Mouse (Mus musculus): ENCODE measurements around the gene Siglece. TPM values are rescaled to one million over a fixed set of nuclear protein-coding genes. Genes with fewer than 3 reads are reported as not detected.

Gene Siglece
- polyA plus RNA-seq, 1 experiment from 2014 or later, result 0.95 TPM

DNA sequence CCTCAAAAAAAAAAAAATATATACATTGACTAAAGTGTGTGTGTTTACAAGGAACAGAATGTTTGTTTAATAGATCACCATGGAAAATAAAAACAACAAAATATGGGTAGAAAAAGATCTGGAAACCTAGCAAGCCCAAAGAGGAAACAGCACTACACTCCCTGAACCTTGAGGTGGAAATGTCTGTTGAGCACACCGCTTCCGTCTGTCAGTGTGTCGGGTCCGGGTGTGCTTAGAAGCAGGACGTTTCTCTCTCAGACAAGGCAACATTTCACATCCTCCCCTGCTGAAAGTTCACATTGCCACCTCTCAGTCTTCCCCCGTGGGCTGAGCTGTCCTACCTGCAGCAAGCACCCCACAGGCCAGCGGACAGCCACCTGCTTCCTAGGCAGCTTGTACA, 37.0 kb downstream of the Siglece start:
- Histone ChIP-seq H3K4me3 (ENCODE audit: low read length) (no peak overlapping the region), H3K4me2 (replicated peaks; ENCODE audit: low read depth, low read length) (no peak overlapping the region), H3K9ac (ENCODE audit: low read depth, low read length) (no peak overlapping the region), H3K36me3 (ENCODE audit: control insufficient read depth, insufficient read depth, low read length) (no peaks in the 10 kb centered on the region), H3K27me3 (ENCODE audit: control insufficient read depth, insufficient read depth, low read length) (no peaks in the 10 kb centered on the region; the same call in 1 of the 2 replicates), H3K27ac (ENCODE audit: low read depth, low read length) (no peak overlapping the region), H3K4me1 (ENCODE audit: control insufficient read depth, insufficient read depth, low read length) (no peaks in the 10 kb centered on the region), H3K9me3 (ENCODE audit: control insufficient read depth, low read length) (no peaks in the 10 kb centered on the region)
- WGBS, result 72% methylated on average over 7 of the region's 7 CpGs
- ATAC-seq (ENCODE audit: low FRiP score, low TSS enrichment), result no peak

DNA sequence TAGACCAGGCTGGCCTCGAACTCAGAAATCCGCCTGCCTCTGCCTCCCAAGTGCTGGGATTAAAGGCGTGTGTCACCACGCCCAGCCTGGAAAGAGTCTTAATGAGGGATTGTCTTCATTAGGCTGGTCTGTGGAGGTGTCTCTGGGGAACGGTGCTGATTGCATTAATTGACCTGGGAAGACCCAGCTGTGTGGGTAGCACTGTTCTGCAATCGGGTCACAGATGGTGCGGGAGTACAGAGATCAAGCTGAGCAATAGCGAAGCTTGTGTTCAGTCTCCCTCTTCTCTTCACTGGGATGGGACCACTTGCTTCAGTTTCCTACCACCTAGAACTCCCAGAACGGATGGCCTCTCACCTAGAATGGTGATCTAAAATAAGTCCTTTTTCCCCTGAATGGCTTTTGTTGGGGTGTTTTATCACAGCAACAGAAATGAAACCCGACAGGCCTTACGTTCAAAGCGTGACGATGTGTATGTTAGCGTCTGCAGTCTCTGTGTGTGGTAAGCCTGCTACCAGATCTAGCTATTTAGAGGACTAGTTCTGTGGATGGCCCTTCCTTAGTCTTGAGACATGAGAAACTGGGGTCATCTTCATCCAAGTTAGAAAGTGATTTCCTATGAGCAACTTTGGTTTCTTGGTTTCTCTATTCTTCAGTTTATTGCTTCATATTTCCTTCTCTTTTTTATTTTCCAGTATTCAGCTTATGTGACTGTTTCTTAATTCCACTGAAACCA, 46.0 kb downstream of the Siglece start:
- Histone ChIP-seq H3K4me2 (replicated peaks; ENCODE audit: low read depth, low read length) (no peak overlapping the region), H3K4me3 (ENCODE audit: low read length) (no peak overlapping the region), H3K27ac (ENCODE audit: low read depth, low read length) (no peak overlapping the region), H3K4me1 (ENCODE audit: control insufficient read depth, insufficient read depth, low read length) (no peaks in the 10 kb centered on the region), H3K27me3 (ENCODE audit: control insufficient read depth, insufficient read depth, low read length) (no peaks in the 10 kb centered on the region), H3K9me3 (ENCODE audit: control insufficient read depth, low read length) (no peaks in the 10 kb centered on the region), H3K9ac (ENCODE audit: low read depth, low read length) (no peak overlapping the region), H3K36me3 (ENCODE audit: control insufficient read depth, insufficient read depth, low read length) (no peaks in the 10 kb centered on the region)
- 92% methylated on average over 14 of the region's 14 CpGs for WGBS
- ATAC-seq (ENCODE audit: low FRiP score, low TSS enrichment), result no peak

DNA sequence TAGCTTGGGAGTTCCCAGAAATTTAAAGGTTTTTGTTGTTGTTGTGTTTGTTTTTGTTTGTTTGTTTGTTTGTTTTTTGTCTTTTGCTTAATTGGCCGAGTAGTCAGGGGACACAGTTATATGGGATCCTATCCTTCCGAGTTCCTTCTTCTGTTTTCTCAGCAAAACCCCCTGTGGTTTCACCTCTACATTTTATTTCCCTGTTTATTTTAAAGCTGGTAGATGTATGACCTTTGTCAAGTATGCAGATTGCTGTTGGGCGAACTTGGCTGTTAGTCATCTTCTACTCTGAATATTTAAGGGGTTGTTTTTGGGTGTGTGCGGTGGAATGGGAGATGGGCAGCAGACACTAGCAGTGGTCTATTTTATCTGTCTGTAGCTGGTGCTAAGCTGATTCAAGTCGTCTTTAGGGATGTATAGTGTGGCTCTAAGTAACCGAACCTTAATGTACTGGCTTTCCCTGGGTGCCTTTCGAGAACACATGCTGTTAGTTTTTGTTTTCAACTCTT, 51.6 kb downstream of the Siglece start:
- Histone ChIP-seq H3K9ac (ENCODE audit: low read depth, low read length) (no peak overlapping the region), H3K4me3 (ENCODE audit: low read length) (no peak overlapping the region), H3K9me3 (ENCODE audit: control insufficient read depth, low read length) (no peaks in the 10 kb centered on the region), H3K4me2 (replicated peaks; ENCODE audit: low read depth, low read length) (no peak overlapping the region), H3K27ac (ENCODE audit: low read depth, low read length) (no peak overlapping the region), H3K27me3 (ENCODE audit: control insufficient read depth, insufficient read depth, low read length) (no peaks in the 10 kb centered on the region), H3K36me3 (ENCODE audit: control insufficient read depth, insufficient read depth, low read length) (no peaks in the 10 kb centered on the region), H3K4me1 (ENCODE audit: control insufficient read depth, insufficient read depth, low read length) (0 out of 2 replicates have a peak, but pooled peaks cover 6% of the 10 kb centered on the region)
- ATAC-seq (ENCODE audit: low FRiP score, low TSS enrichment), result no peak
- WGBS, result 72% methylated on average over 7 of the region's 7 CpGs

- no peak overlapping the region for H3K27ac ChIP-seq (ENCODE audit: low read depth, low read length)
- H3K9ac ChIP-seq (ENCODE audit: low read depth, low read length), result no peak overlapping the region
- no peak for ATAC-seq (ENCODE audit: low FRiP score, low TSS enrichment)
- 35% methylated on average over 5 of the region's 5 CpGs for WGBS
- no peaks in the 10 kb centered on the region for H3K36me3 ChIP-seq (ENCODE audit: control insufficient read depth, insufficient read depth, low read length)
- no peak overlapping the region for H3K4me3 ChIP-seq (ENCODE audit: low read length)
- H3K4me1 ChIP-seq (ENCODE audit: control insufficient read depth, insufficient read depth, low read length), result 0 out of 2 replicates have a peak, but pooled peaks cover 6% of the 10 kb centered on the region
- no peaks in the 10 kb centered on the region for H3K9me3 ChIP-seq (ENCODE audit: control insufficient read depth, low read length)
- H3K27me3 ChIP-seq (ENCODE audit: control insufficient read depth, insufficient read depth, low read length), result no peaks in the 10 kb centered on the region
- H3K4me2 ChIP-seq (replicated peaks; ENCODE audit: low read depth, low read length), result no peak overlapping the region; the same call in 1 of the 2 replicates
Measured at GRCm38 (mm10) chr7:43607743-43608287, 52.1 kb downstream of the Siglece start.

DNA sequence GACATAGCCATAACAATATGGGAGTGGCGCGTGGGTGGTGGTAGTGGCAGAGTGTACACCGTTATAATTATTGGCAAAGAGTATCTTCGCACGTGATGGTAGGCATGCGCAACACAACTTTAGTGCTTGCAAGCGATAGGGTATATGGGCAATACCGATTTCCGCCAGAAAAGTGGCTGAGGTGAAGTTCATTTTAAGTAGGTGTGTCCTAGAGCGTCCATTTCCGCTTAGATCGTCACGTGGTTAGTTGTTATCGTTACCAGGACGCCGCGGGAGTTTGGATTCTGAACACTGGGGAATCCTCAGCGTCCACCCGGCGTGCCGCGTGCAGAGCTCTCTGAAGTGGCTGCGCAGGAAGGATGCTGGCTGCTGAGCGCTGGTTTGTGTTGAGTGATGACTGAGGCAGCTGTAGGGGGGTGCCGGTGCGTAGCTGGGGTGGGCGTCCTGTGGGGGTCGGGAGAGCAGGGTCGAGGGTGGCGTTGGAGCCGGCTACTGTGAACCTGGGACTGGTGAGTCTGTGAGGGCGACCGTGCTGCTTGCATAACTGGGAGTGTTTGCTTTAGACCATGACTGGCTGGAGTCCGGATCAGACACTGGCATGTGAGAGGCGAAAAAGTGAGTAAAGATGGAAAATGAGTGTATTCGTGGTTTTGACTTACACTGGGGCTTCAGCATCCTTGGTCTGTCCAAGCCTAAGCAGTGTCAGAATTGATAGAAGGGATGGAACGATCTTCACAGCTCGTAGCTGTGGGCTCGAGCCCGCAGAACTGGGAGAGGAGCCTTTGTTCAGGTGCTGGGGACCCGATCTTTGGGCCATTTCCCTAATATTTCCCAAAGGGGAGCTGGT, 52.8 kb downstream of the Siglece start, which contains the start of gene Zfp819:
TSS of gene Zfp819 (plus strand) at position 274 of the 847 bp plus-strand sequence.
- H3K36me3 ChIP-seq (ENCODE audit: control insufficient read depth, insufficient read depth, low read length), result no peaks in the 10 kb centered on the region
- 18% methylated on average over 41 of the region's 41 CpGs for WGBS
- H3K9me3 ChIP-seq (ENCODE audit: control insufficient read depth, low read length), result no peaks in the 10 kb centered on the region
- H3K9ac ChIP-seq (ENCODE audit: low read depth, low read length), result peak within 1 kb of the TSS; percentile 38; the same call in 1 of the 2 replicates
- H3K4me2 ChIP-seq (replicated peaks; ENCODE audit: low read depth, low read length), result peak within 1 kb of the TSS; percentile 64
- H3K4me1 ChIP-seq (ENCODE audit: control insufficient read depth, insufficient read depth, low read length), result 0 out of 2 replicates have a peak, but pooled peaks cover 6% of the 10 kb centered on the region
- peak within 1 kb of the TSS; percentile 43 for H3K4me3 ChIP-seq (ENCODE audit: low read length)
- peak; percentile 90 for ATAC-seq (ENCODE audit: low FRiP score, low TSS enrichment)
- no peaks in the 10 kb centered on the region for H3K27me3 ChIP-seq (ENCODE audit: control insufficient read depth, insufficient read depth, low read length)
- no peak within 1 kb of the TSS for H3K27ac ChIP-seq (ENCODE audit: low read depth, low read length)

DNA sequence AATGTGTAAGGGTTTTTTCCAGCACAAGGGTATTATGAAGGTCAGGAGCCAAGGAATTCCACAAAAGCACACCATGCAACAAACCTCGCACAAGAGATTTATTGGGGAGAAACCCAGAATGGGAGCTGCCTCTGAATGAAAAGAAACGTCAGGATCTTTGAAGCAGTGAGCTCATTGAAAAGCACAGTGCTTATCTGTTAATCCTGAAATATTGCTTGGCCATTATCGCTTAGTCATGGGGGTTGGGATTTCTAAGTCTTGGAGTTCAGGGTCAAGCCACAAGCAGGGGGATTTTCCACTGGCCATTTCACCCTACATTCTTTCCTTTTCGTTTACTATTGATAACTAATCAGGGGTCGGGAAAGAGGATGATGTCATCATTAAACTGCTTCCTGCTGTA, 58.1 kb downstream of the Siglece start:
- Histone ChIP-seq H3K9ac (ENCODE audit: low read depth, low read length) (no peak overlapping the region), H3K27me3 (ENCODE audit: control insufficient read depth, insufficient read depth, low read length) (no peaks in the 10 kb centered on the region), H3K36me3 (ENCODE audit: control insufficient read depth, insufficient read depth, low read length) (no peaks in the 10 kb centered on the region), H3K4me3 (ENCODE audit: low read length) (no peak overlapping the region), H3K4me1 (ENCODE audit: control insufficient read depth, insufficient read depth, low read length) (no peaks in the 10 kb centered on the region), H3K4me2 (replicated peaks; ENCODE audit: low read depth, low read length) (no peak overlapping the region), H3K9me3 (ENCODE audit: control insufficient read depth, low read length) (no peaks in the 10 kb centered on the region), H3K27ac (ENCODE audit: low read depth, low read length) (no peak overlapping the region)
- 36% methylated on average over 5 of the region's 5 CpGs for WGBS
- no peak for ATAC-seq (ENCODE audit: low FRiP score, low TSS enrichment)

Other genes with a start within 250 kb of the Siglece start
- not detected in 2 replicates for gene Lim2, start 232.5 kb downstream of the Siglece start, polyA plus RNA-seq (2014; fragmentation: Nextera tagmentation; extraction: Ambion mirVana)
- 0.41 TPM in 1 of 2 replicates, not detected in the other for gene Nkg7, start 223.1 kb downstream of the Siglece start, polyA plus RNA-seq (2014; fragmentation: Nextera tagmentation; extraction: Ambion mirVana)
- gene Cldnd2, start 219.4 kb downstream of the Siglece start, polyA plus RNA-seq (2014; fragmentation: Nextera tagmentation; extraction: Ambion mirVana), result not detected in 2 replicates
- gene Etfb, start 216.1 kb downstream of the Siglece start, polyA plus RNA-seq (2014; fragmentation: Nextera tagmentation; extraction: Ambion mirVana), result 323 and 358 TPM in 2 replicates
- 0.27 TPM in 1 of 2 replicates, not detected in the other for gene Gm45233, start 216.0 kb downstream of the Siglece start, polyA plus RNA-seq (2014; fragmentation: Nextera tagmentation; extraction: Ambion mirVana)
- 2.9 and 3.6 TPM in 2 replicates for gene Vsig10l, start 197.0 kb downstream of the Siglece start, polyA plus RNA-seq (2014; fragmentation: Nextera tagmentation; extraction: Ambion mirVana)
- gene Iglon5, start 170.1 kb downstream of the Siglece start, polyA plus RNA-seq (2014; fragmentation: Nextera tagmentation; extraction: Ambion mirVana), result 0.72 and 0.84 TPM in 2 replicates
- not detected in 2 replicates for gene 4931406B18Rik, start 154.2 kb downstream of the Siglece start, polyA plus RNA-seq (2014; fragmentation: Nextera tagmentation; extraction: Ambion mirVana)
- 0.85 and 1.7 TPM in 2 replicates for gene Cd33, start 115.7 kb downstream of the Siglece start, polyA plus RNA-seq (2014; fragmentation: Nextera tagmentation; extraction: Ambion mirVana)
- gene Zfp658, start 97.9 kb downstream of the Siglece start, polyA plus RNA-seq (2014; fragmentation: Nextera tagmentation; extraction: Ambion mirVana), result 2.0 and 4.0 TPM in 2 replicates
- 9.9 and 14.1 TPM in 2 replicates for gene Zfp719, start 80.6 kb downstream of the Siglece start, polyA plus RNA-seq (2014; fragmentation: Nextera tagmentation; extraction: Ambion mirVana)
- 0.19 and 0.23 TPM in 2 replicates for gene Zfp819, start 53.0 kb downstream of the Siglece start, polyA plus RNA-seq (2014; fragmentation: Nextera tagmentation; extraction: Ambion mirVana)
- not detected in 2 replicates for gene Ceacam18, start 25.5 kb downstream of the Siglece start, polyA plus RNA-seq (2014; fragmentation: Nextera tagmentation; extraction: Ambion mirVana)
- gene Ctu1, start 11.9 kb upstream of the Siglece start, polyA plus RNA-seq (2014; fragmentation: Nextera tagmentation; extraction: Ambion mirVana), result 11.4 and 12.6 TPM in 2 replicates
- not detected in 2 replicates for gene Klk14, start 30.3 kb upstream of the Siglece start, polyA plus RNA-seq (2014; fragmentation: Nextera tagmentation; extraction: Ambion mirVana)
- 0.19 and 0.31 TPM in 2 replicates for gene Klk13, start 52.4 kb upstream of the Siglece start, polyA plus RNA-seq (2014; fragmentation: Nextera tagmentation; extraction: Ambion mirVana)
- not detected in 2 replicates for gene Klk12, start 108.7 kb upstream of the Siglece start, polyA plus RNA-seq (2014; fragmentation: Nextera tagmentation; extraction: Ambion mirVana)
- gene Klk11, start 114.4 kb upstream of the Siglece start, polyA plus RNA-seq (2014; fragmentation: Nextera tagmentation; extraction: Ambion mirVana), result 0.27 TPM in 1 of 2 replicates, not detected in the other
- gene Klk10, start 120.9 kb upstream of the Siglece start, polyA plus RNA-seq (2014; fragmentation: Nextera tagmentation; extraction: Ambion mirVana), result 0.41 and 1.3 TPM in 2 replicates
- 0.26 TPM in 1 of 2 replicates, not detected in the other for gene Klk9, start 131.7 kb upstream of the Siglece start, polyA plus RNA-seq (2014; fragmentation: Nextera tagmentation; extraction: Ambion mirVana)
- gene Klk8, start 137.4 kb upstream of the Siglece start, polyA plus RNA-seq (2014; fragmentation: Nextera tagmentation; extraction: Ambion mirVana), result 38.2 and 43.5 TPM in 2 replicates
- 0.13 TPM in 1 of 2 replicates, not detected in the other for gene Klk7, start 151.1 kb upstream of the Siglece start, polyA plus RNA-seq (2014; fragmentation: Nextera tagmentation; extraction: Ambion mirVana)
- gene Klk6, start 164.3 kb upstream of the Siglece start, polyA plus RNA-seq (2014; fragmentation: Nextera tagmentation; extraction: Ambion mirVana), result not detected in 2 replicates
- gene Klk5, start 181.8 kb upstream of the Siglece start, polyA plus RNA-seq (2014; fragmentation: Nextera tagmentation; extraction: Ambion mirVana), result not detected in 2 replicates
- gene Klk4, start 221.0 kb upstream of the Siglece start, polyA plus RNA-seq (2014; fragmentation: Nextera tagmentation; extraction: Ambion mirVana), result 0.28 TPM in 1 of 2 replicates, not detected in the other

All from kidney, embryonic 14.5 days (tissue).